Mouse (Mus musculus) neural tube, embryonic 14.5 days (tissue): ENCODE results near the gene Misp. TPM values are rescaled to one million over a fixed set of nuclear protein-coding genes. Genes with fewer than 3 reads are reported as not detected.

Experiments
- ATAC-seq: fragments of 200-750 bp; cut with Nextera tagmentation; 2 replicates; pipeline ENCODE4 v1.8.0; 2017; ENCODE audit warnings: low read depth, mild to moderate bottlenecking, moderate TSS enrichment, moderate library complexity
- H3K27ac ChIP-seq: fragments of 300-500 bp; sonication (generic); 2 replicates; pipeline ENCODE4 v1.5.1; 2014; ENCODE audit warnings: low read depth, mild to moderate bottlenecking, control low read depth, low read length, moderate library complexity, mixed read lengths
- H3K27me3 ChIP-seq: fragments of 300-500 bp; sonication (generic); 2 replicates; pipeline ENCODE4 v1.6.1; 2014; ENCODE audit warnings: low read length; ENCODE audit not compliant: control insufficient read depth, insufficient read depth
- H3K36me3 ChIP-seq: fragments of 300-500 bp; sonication (generic); 2 replicates; pipeline ENCODE4 v1.6.1; 2014; ENCODE audit warnings: low read length, mixed read lengths; ENCODE audit not compliant: control insufficient read depth, insufficient read depth
- H3K4me1 ChIP-seq: fragments of 300-500 bp; sonication (generic); 2 replicates; pipeline ENCODE4 v1.6.1; 2014; ENCODE audit warnings: low read length; ENCODE audit not compliant: control insufficient read depth, insufficient read depth
- H3K4me2 ChIP-seq: fragments of 300-500 bp; sonication (generic); 2 replicates; pipeline ENCODE4 v1.6.1; 2014; ENCODE audit warnings: mild to moderate bottlenecking, low read depth, low read length, control low read depth
- H3K4me3 ChIP-seq: fragments of 300-500 bp; sonication (generic); 2 replicates; pipeline ENCODE4 v1.5.1; 2014; ENCODE audit warnings: low read depth, low read length, control low read depth, mixed read lengths
- H3K9ac ChIP-seq: fragments of 300-500 bp; sonication (generic); replicated peaks from 2 replicates; pipeline ENCODE4 v1.6.1; 2014; ENCODE audit warnings: low read depth, mild to moderate bottlenecking, control low read depth, low read length, mixed read lengths
- H3K9me3 ChIP-seq: fragments of 300-500 bp; sonication (generic); 2 replicates; pipeline ENCODE4 v1.6.1; 2016; ENCODE audit warnings: low read length; ENCODE audit not compliant: control insufficient read depth
- WGBS: fragments of 180-500 bp; shearing (Covaris S2); extraction: QIAGEN DNeasy Blood & Tissue Kit; methylation state at CpG from one replicate; pipeline ENCODE4 v1.1.7; 2014; 5-methylcytosine and 5-hydroxymethylcytosine counted together
- polyA plus RNA-seq: library from polyadenylated mRNA; unstranded; fragments of >200 nt; fragmentation: Nextera tagmentation; extraction: Ambion mirVana; gene quantifications from 2 replicates; pipeline ENCODE4 v1.2.1, GENCODE M21; 2014

The Misp gene
- polyA plus RNA-seq, 1 experiment from 2014 or later, result 0.36 TPM

GRCm38 (mm10) chr10:79857894-79858293 is 37.1 kb downstream of the Misp start:
- peaks cover 44% of the 10 kb centered on the region for H3K4me1 ChIP-seq
- no peak for ATAC-seq
- no peaks in the 10 kb centered on the region; the same call in 1 of the 2 replicates for H3K27me3 ChIP-seq
- H3K9ac ChIP-seq, result 0 out of 2 replicates have a peak overlapping the region, but pooled peaks have one; percentile 12
- H3K27ac ChIP-seq, result peak overlapping the region; percentile 56
- peaks cover 53% of the 10 kb centered on the region for H3K36me3 ChIP-seq
- H3K4me3 ChIP-seq, result 0 out of 2 replicates have a peak overlapping the region, but pooled peaks have one; percentile 97
- WGBS, result 74% methylated on average over 2 of the region's 2 CpGs
- no peaks in the 10 kb centered on the region for H3K9me3 ChIP-seq
- peak overlapping the region; percentile 99 for H3K4me2 ChIP-seq

GRCm38 (mm10) chr10:79858416-79859074 is 37.8 kb downstream of the Misp start:
- peaks cover 38% of the 10 kb centered on the region for H3K4me1 ChIP-seq
- no peak for ATAC-seq
- peak overlapping the region; percentile 56 for H3K27ac ChIP-seq
- H3K36me3 ChIP-seq, result peaks cover 57% of the 10 kb centered on the region
- H3K9ac ChIP-seq, result peak overlapping the region; percentile 12; the same call in 1 of the 2 replicates
- no peaks in the 10 kb centered on the region; the same call in 1 of the 2 replicates for H3K27me3 ChIP-seq
- H3K9me3 ChIP-seq, result no peaks in the 10 kb centered on the region
- 48% methylated on average over 16 of the region's 17 CpGs for WGBS
- H3K4me3 ChIP-seq, result no peak overlapping the region
- H3K4me2 ChIP-seq, result peak overlapping the region; percentile 99; the same call in 1 of the 2 replicates

- Histone ChIP-seq H3K9me3 (no peaks in the 10 kb centered on the region), H3K36me3 (peaks cover 57% of the 10 kb centered on the region), H3K4me2 (no peak overlapping the region), H3K27me3 (no peaks in the 10 kb centered on the region; the same call in 1 of the 2 replicates), H3K4me1 (peaks cover 38% of the 10 kb centered on the region), H3K4me3 (no peak overlapping the region), H3K9ac (no peak overlapping the region), H3K27ac (no peak overlapping the region)
- 87% methylated on average over 11 of the region's 11 CpGs for WGBS
- no peak for ATAC-seq
Observed at GRCm38 (mm10) chr10:79859116-79859515, 38.3 kb downstream of the Misp start.

- H3K9me3 ChIP-seq, result no peaks in the 10 kb centered on the region
- ATAC-seq, result no peak
- H3K9ac ChIP-seq, result 0 out of 2 replicates have a peak overlapping the region, but pooled peaks have one; percentile 11
- no peaks in the 10 kb centered on the region; the same call in 1 of the 2 replicates for H3K27me3 ChIP-seq
- H3K27ac ChIP-seq, result no peak overlapping the region
- no peak overlapping the region for H3K4me2 ChIP-seq
- no peak overlapping the region for H3K4me3 ChIP-seq
- peaks cover 67% of the 10 kb centered on the region for H3K36me3 ChIP-seq
- H3K4me1 ChIP-seq, result peaks cover 41% of the 10 kb centered on the region
- WGBS, result 92% methylated on average over 26 of the region's 26 CpGs
Observed at GRCm38 (mm10) chr10:79860079-79860911, 39.5 kb downstream of the Misp start.

GRCm38 (mm10) chr10:79861230-79862048 is 40.6 kb downstream of the Misp start:
- Histone ChIP-seq H3K27ac (no peak overlapping the region), H3K27me3 (no peaks in the 10 kb centered on the region; the same call in 1 of the 2 replicates), H3K4me3 (no peak overlapping the region), H3K4me1 (peaks cover 31% of the 10 kb centered on the region), H3K36me3 (peaks cover 79% of the 10 kb centered on the region), H3K9me3 (no peaks in the 10 kb centered on the region), H3K9ac (no peak overlapping the region), H3K4me2 (no peak overlapping the region)
- WGBS, result 74% methylated on average over 25 of the region's 25 CpGs
- ATAC-seq, result no peak

- no peak overlapping the region for H3K27ac ChIP-seq
- no peak overlapping the region for H3K4me3 ChIP-seq
- peaks cover 23% of the 10 kb centered on the region for H3K4me1 ChIP-seq
- no peak overlapping the region for H3K9ac ChIP-seq
- no peaks in the 10 kb centered on the region; the same call in 1 of the 2 replicates for H3K27me3 ChIP-seq
- H3K36me3 ChIP-seq, result peaks cover 82% of the 10 kb centered on the region
- no peak overlapping the region for H3K4me2 ChIP-seq
- H3K9me3 ChIP-seq, result no peaks in the 10 kb centered on the region
- no peak for ATAC-seq
- 77% methylated on average over 23 of the region's 23 CpGs for WGBS
Observed at GRCm38 (mm10) chr10:79862049-79862788, 41.4 kb downstream of the Misp start.

GRCm38 (mm10) chr10:79862925-79863324 is 42.1 kb downstream of the Misp start:
- H3K4me1 ChIP-seq, result peaks cover 16% of the 10 kb centered on the region
- H3K9me3 ChIP-seq, result no peaks in the 10 kb centered on the region
- no peak overlapping the region for H3K9ac ChIP-seq
- no peaks in the 10 kb centered on the region; the same call in 1 of the 2 replicates for H3K27me3 ChIP-seq
- no peak overlapping the region for H3K4me2 ChIP-seq
- no peak overlapping the region for H3K4me3 ChIP-seq
- 77% methylated on average over 10 of the region's 10 CpGs for WGBS
- H3K27ac ChIP-seq, result no peak overlapping the region
- peaks cover 83% of the 10 kb centered on the region for H3K36me3 ChIP-seq
- ATAC-seq, result no peak
